Mouse (Mus musculus): ENCODE results near the gene Nmt1. TPM values are rescaled to one million over a fixed set of nuclear protein-coding genes. Genes with fewer than 3 reads are reported as not detected.

Nmt1 gene
- polyA plus RNA-seq, 1 experiment from 2014 or later = 64.7 TPM

DNA sequence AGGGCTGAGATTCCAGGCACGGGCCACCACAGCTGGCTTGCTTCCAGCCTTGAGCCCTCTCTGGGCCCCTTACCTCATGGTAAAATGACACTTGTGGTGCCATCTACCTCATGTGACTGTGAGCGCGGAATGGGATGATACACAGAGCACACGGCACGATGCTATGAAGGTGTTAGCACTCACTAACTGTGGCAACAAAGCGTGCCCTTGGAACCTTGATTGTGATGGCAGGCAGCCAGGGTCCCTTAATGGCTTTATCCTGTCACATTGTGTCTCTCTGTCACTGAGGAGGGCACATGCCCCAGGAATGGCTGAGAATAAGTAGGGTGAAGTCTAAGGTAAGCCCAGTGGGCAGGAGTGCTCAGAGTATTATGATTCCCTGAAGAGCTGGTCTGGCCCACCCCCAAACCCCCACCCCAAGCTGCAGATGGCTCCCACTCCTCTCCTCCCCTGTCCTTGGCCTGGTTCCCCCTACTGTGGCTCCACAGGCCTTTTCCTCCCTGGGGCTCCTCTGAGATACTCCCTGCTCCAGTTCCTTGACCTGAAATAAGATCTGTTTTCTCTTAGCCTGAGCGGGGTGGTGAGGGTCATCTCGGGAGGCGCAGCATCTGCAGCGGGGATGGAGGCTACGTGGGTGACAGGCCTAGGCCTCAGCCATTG, 70.7 kb downstream of the Nmt1 start:
- Histone ChIP-seq H3K9me3 (ENCODE audit: control insufficient read depth, low read length) (no peaks in the 10 kb centered on the region), H3K9ac (ENCODE audit: low read length) (no peak overlapping the region), H3K4me1 (replicated peaks; ENCODE audit: control insufficient read depth, insufficient read depth, low read length) (peaks cover 34% of the 10 kb centered on the region), H3K27ac (ENCODE audit: low read length) (no peak overlapping the region), H3K4me2 (ENCODE audit: low read depth, low read length) (no peak overlapping the region), H3K36me3 (ENCODE audit: control insufficient read depth, insufficient read depth, low read length) (no peaks in the 10 kb centered on the region), H3K27me3 (ENCODE audit: control insufficient read depth, insufficient read depth, low read depth, low read length) (peaks cover 16% of the 10 kb centered on the region), H3K4me3 (ENCODE audit: low read length) (no peak overlapping the region)
- no peak for ATAC-seq (ENCODE audit: low read depth)
- WGBS = 70% methylated on average over 11 of the region's 11 CpGs

DNA sequence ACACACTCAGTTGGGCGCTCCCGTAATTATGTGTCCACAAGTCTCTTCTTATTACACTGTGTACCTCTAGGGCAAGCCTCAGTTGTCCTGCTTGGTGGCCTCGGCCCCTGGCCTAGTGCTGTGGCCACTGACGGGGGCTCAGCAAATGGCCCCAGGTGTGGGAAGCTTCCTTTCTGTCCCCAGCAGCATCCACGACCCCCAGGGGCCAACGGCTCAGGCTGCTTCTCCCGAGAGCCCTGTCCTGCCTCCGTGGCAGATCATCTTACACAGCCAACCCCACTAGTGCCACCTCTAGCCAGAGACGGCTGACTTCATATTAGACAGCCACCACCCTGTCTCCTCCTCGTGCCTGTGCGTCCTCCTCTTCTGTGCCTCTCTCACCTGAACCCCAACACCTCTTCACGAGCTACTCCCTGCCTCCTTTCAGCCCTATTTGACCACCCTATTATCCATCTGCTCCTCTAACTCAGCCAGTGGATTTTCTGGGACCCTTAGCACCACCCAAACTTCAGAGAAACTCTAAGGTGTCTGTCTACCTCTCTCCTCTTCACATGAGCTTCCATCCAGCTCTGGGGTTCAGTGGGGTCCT, 71.5 kb downstream of the Nmt1 start:
- Histone ChIP-seq H3K9ac (ENCODE audit: low read length) (no peak overlapping the region), H3K27me3 (ENCODE audit: control insufficient read depth, insufficient read depth, low read depth, low read length) (peaks cover 16% of the 10 kb centered on the region), H3K36me3 (ENCODE audit: control insufficient read depth, insufficient read depth, low read length) (no peaks in the 10 kb centered on the region), H3K27ac (ENCODE audit: low read length) (no peak overlapping the region), H3K9me3 (ENCODE audit: control insufficient read depth, low read length) (no peaks in the 10 kb centered on the region), H3K4me2 (ENCODE audit: low read depth, low read length) (no peak overlapping the region), H3K4me1 (replicated peaks; ENCODE audit: control insufficient read depth, insufficient read depth, low read length) (peaks cover 32% of the 10 kb centered on the region), H3K4me3 (ENCODE audit: low read length) (no peak overlapping the region)
- whole genome bisulfite sequencing = 55% methylated on average over 12 of the region's 12 CpGs
- no peak for ATAC-seq (ENCODE audit: low read depth)

DNA sequence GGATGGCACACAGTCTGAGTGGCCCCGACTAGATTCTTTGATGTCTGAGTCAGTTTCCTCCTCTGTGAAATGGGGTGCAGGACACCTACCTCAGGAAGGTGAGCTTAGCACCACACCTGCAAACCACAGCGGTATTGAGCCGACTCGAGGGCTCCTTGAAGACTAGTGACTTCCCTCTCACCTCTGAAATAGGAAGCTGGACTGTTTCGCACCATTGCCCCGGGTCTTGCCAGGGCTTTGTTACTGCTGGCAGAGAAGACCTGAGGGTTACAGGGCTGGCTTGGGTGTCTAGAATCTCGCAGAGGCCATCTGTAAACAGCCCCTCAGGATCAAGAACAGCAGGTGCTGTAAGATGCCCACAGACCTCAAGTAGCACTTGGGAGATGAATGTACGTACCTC, 72.4 kb downstream of the Nmt1 start:
- no peak for ATAC-seq (ENCODE audit: low read depth)
- Histone ChIP-seq H3K4me2 (ENCODE audit: low read depth, low read length) (no peak overlapping the region), H3K4me1 (replicated peaks; ENCODE audit: control insufficient read depth, insufficient read depth, low read length) (peaks cover 30% of the 10 kb centered on the region), H3K9ac (ENCODE audit: low read length) (no peak overlapping the region), H3K27me3 (ENCODE audit: control insufficient read depth, insufficient read depth, low read depth, low read length) (peaks cover 16% of the 10 kb centered on the region), H3K36me3 (ENCODE audit: control insufficient read depth, insufficient read depth, low read length) (no peaks in the 10 kb centered on the region), H3K9me3 (ENCODE audit: control insufficient read depth, low read length) (no peaks in the 10 kb centered on the region), H3K27ac (ENCODE audit: low read length) (no peak overlapping the region), H3K4me3 (ENCODE audit: low read length) (no peak overlapping the region)
- 53% methylated on average over 8 of the region's 8 CpGs for WGBS

DNA sequence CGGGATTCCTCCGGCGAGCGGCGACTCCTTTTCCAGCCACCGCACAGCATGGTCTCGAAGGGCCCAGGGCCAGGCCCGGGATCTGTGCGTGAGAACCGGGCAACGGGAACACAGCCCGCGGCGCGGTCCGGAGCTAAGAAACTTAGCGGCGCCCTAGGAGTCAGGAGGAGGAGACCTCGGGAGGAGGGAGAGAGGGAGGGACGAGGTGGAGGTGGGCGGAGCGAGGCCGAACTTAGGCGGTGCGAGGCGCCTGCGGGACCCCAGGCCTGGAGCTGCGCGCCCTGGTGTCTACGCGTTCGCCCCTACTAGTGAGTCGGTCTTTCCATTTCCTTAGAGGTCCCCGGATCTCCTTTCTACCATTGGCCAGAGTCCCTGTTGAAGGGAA, 73.5 kb downstream of the Nmt1 start, which contains the start of the genes Plcd3 and Acbd4:
TSS of gene Plcd3 (minus strand) at position 178 of the 385 bp plus-strand sequence.
TSS of gene Acbd4 (plus strand) at position 202 of the 385 bp plus-strand sequence.
- Histone ChIP-seq H3K36me3 (ENCODE audit: control insufficient read depth, insufficient read depth, low read length) (no peaks in the 10 kb centered on the region), H3K4me2 (ENCODE audit: low read depth, low read length) (peak within 1 kb of the TSS; percentile 90), H3K27me3 (ENCODE audit: control insufficient read depth, insufficient read depth, low read depth, low read length) (peaks cover 16% of the 10 kb centered on the region), H3K9me3 (ENCODE audit: control insufficient read depth, low read length) (no peaks in the 10 kb centered on the region), H3K4me3 (ENCODE audit: low read length) (peak within 1 kb of the TSS; percentile 68), H3K4me1 (replicated peaks; ENCODE audit: control insufficient read depth, insufficient read depth, low read length) (peaks cover 30% of the 10 kb centered on the region), H3K9ac (ENCODE audit: low read length) (peak within 1 kb of the TSS; percentile 78), H3K27ac (ENCODE audit: low read length) (no peak within 1 kb of the TSS)
- whole genome bisulfite sequencing = under 1% methylated on average over 29 of the region's 34 CpGs
- peak; percentile 61 for ATAC-seq (ENCODE audit: low read depth)

DNA sequence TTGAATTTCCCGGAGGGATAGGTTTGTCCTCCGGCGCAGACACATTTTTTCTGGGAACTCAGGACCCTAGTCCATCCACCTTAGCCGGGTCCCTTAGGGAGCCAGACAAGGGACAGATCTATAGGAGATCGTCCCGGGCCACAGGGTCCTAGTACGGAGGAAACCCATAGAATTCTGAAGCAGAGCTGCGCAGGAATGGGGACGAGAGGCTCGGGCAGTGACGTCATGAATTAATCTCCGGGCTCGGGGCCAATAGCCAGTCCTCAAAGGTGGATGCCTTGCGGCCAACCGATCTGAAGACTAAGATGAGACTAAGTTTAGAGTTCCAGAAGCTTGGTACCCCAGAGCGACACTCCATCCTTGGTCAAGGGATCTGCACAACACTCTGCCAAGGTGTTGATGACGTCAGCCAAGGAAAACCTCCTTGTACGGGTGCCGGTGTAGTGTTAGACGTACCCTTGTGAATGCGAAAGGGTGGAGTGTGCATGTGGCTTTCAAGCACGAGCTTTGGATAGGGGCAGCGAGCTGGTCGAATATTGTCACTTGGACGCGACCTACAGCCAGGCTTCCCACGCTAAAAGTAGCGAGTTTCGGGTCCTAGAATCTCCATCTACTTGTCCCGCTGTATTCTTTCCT, 74.0 kb downstream of the Nmt1 start:
- peak overlapping the region; percentile 78 for H3K9ac ChIP-seq (ENCODE audit: low read length)
- 3% methylated on average over 30 of the region's 30 CpGs for WGBS
- no peaks in the 10 kb centered on the region for H3K36me3 ChIP-seq (ENCODE audit: control insufficient read depth, insufficient read depth, low read length)
- peak overlapping the region; percentile 90 for H3K4me2 ChIP-seq (ENCODE audit: low read depth, low read length)
- H3K4me1 ChIP-seq (replicated peaks; ENCODE audit: control insufficient read depth, insufficient read depth, low read length) = peaks cover 26% of the 10 kb centered on the region
- H3K4me3 ChIP-seq (ENCODE audit: low read length) = peak overlapping the region; percentile 68
- ATAC-seq (ENCODE audit: low read depth) = peak; percentile 16; the same call in 1 of the 2 replicates
- no peaks in the 10 kb centered on the region for H3K9me3 ChIP-seq (ENCODE audit: control insufficient read depth, low read length)
- no peak overlapping the region for H3K27ac ChIP-seq (ENCODE audit: low read length)
- H3K27me3 ChIP-seq (ENCODE audit: control insufficient read depth, insufficient read depth, low read depth, low read length) = peaks cover 16% of the 10 kb centered on the region

DNA sequence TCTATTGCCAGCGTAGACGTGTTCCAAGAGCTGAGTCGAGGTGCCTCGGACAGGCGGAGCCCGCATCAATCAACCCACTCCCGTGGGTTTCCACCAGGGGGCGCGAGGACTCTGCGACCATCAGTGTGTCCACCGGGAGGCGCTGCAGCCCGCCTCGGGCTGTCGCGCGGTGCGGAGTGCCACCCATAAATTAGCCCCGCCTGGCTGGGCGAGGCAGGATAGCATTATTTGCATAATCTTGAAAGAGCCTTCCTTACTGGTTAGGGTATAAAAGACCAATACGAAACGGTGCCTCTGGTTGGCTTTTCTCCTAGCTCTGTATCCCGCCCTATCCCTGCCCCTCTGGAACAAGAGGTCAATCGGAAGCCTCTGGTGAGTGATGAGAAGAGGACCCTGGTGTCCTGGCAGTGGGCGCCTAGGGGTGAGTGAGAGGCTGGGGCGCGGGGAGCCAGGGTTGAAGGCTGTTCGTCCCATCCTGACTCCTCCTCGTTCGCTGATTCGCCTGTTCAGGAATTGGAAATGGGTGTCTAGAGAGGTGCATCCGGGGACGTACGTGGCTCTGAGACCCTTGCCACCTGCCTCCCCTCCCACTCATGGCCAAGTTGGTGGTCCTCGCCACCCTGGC, 74.8 kb downstream of the Nmt1 start:
- peak overlapping the region; percentile 67 for H3K9ac ChIP-seq (ENCODE audit: low read length)
- under 1% methylated on average over 35 of the region's 35 CpGs for WGBS
- peak; percentile 94 for ATAC-seq (ENCODE audit: low read depth)
- peak overlapping the region; percentile 90 for H3K4me2 ChIP-seq (ENCODE audit: low read depth, low read length)
- no peak overlapping the region for H3K27ac ChIP-seq (ENCODE audit: low read length)
- peaks cover 16% of the 10 kb centered on the region for H3K27me3 ChIP-seq (ENCODE audit: control insufficient read depth, insufficient read depth, low read depth, low read length)
- H3K36me3 ChIP-seq (ENCODE audit: control insufficient read depth, insufficient read depth, low read length) = no peaks in the 10 kb centered on the region
- H3K4me1 ChIP-seq (replicated peaks; ENCODE audit: control insufficient read depth, insufficient read depth, low read length) = peaks cover 18% of the 10 kb centered on the region
- no peaks in the 10 kb centered on the region for H3K9me3 ChIP-seq (ENCODE audit: control insufficient read depth, low read length)
- peak overlapping the region; percentile 68 for H3K4me3 ChIP-seq (ENCODE audit: low read length)

GRCm38 (mm10) chr11:103103621-103104020, 75.6 kb downstream of the Nmt1 start:
- Histone ChIP-seq H3K9ac (ENCODE audit: low read length) (no peak overlapping the region; the same call in 1 of the 2 replicates), H3K4me1 (replicated peaks; ENCODE audit: control insufficient read depth, insufficient read depth, low read length) (peaks cover 17% of the 10 kb centered on the region), H3K4me2 (ENCODE audit: low read depth, low read length) (peak overlapping the region; percentile 90), H3K4me3 (ENCODE audit: low read length) (peak overlapping the region; percentile 68), H3K36me3 (ENCODE audit: control insufficient read depth, insufficient read depth, low read length) (no peaks in the 10 kb centered on the region), H3K27me3 (ENCODE audit: control insufficient read depth, insufficient read depth, low read depth, low read length) (peaks cover 16% of the 10 kb centered on the region), H3K9me3 (ENCODE audit: control insufficient read depth, low read length) (no peaks in the 10 kb centered on the region), H3K27ac (ENCODE audit: low read length) (no peak overlapping the region)
- 48% methylated on average over 8 of the region's 8 CpGs for WGBS
- no peak for ATAC-seq (ENCODE audit: low read depth)

GRCm38 (mm10) chr11:103104469-103104868, 76.5 kb downstream of the Nmt1 start:
- Histone ChIP-seq H3K27me3 (ENCODE audit: control insufficient read depth, insufficient read depth, low read depth, low read length) (peaks cover 16% of the 10 kb centered on the region), H3K4me2 (ENCODE audit: low read depth, low read length) (no peak overlapping the region), H3K9ac (ENCODE audit: low read length) (no peak overlapping the region; the same call in 1 of the 2 replicates), H3K36me3 (ENCODE audit: control insufficient read depth, insufficient read depth, low read length) (no peaks in the 10 kb centered on the region), H3K4me3 (ENCODE audit: low read length) (no peak overlapping the region), H3K4me1 (replicated peaks; ENCODE audit: control insufficient read depth, insufficient read depth, low read length) (peaks cover 17% of the 10 kb centered on the region), H3K27ac (ENCODE audit: low read length) (no peak overlapping the region), H3K9me3 (ENCODE audit: control insufficient read depth, low read length) (no peaks in the 10 kb centered on the region)
- 66% methylated on average over 7 of the region's 7 CpGs for WGBS
- no peak for ATAC-seq (ENCODE audit: low read depth)

GRCm38 (mm10) chr11:103105180-103105725, 77.3 kb downstream of the Nmt1 start:
- H3K9ac ChIP-seq (ENCODE audit: low read length) = no peak overlapping the region
- peaks cover 11% of the 10 kb centered on the region for H3K27me3 ChIP-seq (ENCODE audit: control insufficient read depth, insufficient read depth, low read depth, low read length)
- WGBS = 53% methylated on average over 14 of the region's 14 CpGs
- no peak overlapping the region for H3K4me3 ChIP-seq (ENCODE audit: low read length)
- H3K36me3 ChIP-seq (ENCODE audit: control insufficient read depth, insufficient read depth, low read length) = no peaks in the 10 kb centered on the region
- no peak overlapping the region for H3K4me2 ChIP-seq (ENCODE audit: low read depth, low read length)
- peaks cover 17% of the 10 kb centered on the region for H3K4me1 ChIP-seq (replicated peaks; ENCODE audit: control insufficient read depth, insufficient read depth, low read length)
- H3K9me3 ChIP-seq (ENCODE audit: control insufficient read depth, low read length) = no peaks in the 10 kb centered on the region
- ATAC-seq (ENCODE audit: low read depth) = no peak
- no peak overlapping the region for H3K27ac ChIP-seq (ENCODE audit: low read length)
